In the genomic region with DNA sequence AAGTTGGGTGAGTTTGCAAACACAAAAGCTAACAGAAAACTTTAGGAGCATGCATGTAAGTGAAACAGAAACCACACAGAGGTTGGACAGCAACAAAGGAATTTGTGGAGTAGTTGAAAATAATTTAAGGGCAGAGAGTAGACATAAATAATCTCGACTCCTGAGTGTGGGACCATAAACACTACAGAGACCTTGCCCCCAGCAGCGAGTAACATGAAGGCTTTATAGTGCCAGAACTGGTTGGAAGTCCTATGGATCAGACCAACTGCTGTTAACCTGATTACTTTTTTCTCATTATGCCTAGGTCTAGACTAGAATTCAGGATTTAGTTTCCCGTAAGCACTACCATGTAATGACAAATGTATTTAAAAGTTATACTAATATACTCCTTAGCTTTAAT, we compare ENCODE assay signal across 21 mouse cellular contexts. TPM values are rescaled to one million over a fixed set of nuclear protein-coding genes. Genes with fewer than 3 reads are reported as not detected.
"Had no signal": no experiment of that assay in that cellular context is flagged by ENCODE, and none has a peak within 500 bp of the region (broad histone marks: within the 10 kb centered on the region; RNA-seq: fewer than 3 reads in every experiment).

No protein-coding gene starts in this region.

- H3K9me3 ChIP-seq: lung, embryonic 15.5 days; megakaryocyte, embryonic 14.5 days; midbrain, embryonic 12.5 days; neural tube, embryonic 13.5 days; neural tube, embryonic 15.5 days had no signal

- H3K36me3 ChIP-seq: lung, embryonic 15.5 days; midbrain, embryonic 12.5 days; neural tube, embryonic 13.5 days; neural tube, embryonic 15.5 days had no signal

- H3K9ac ChIP-seq: lung, embryonic 15.5 days; midbrain, embryonic 12.5 days; neural tube, embryonic 13.5 days; neural tube, embryonic 15.5 days had no signal

- H3K4me2 ChIP-seq: lung, embryonic 15.5 days; midbrain, embryonic 12.5 days; neural tube, embryonic 13.5 days; neural tube, embryonic 15.5 days had no signal

- DNase-seq: lung, adult 2 months; lung, postnatal 14 days; lung, postnatal 36 days; midbrain, embryonic 14.5 days; retina, postnatal 1 day; right cerebral cortex, adult 18-20 months; right cerebral cortex, postnatal 25 days; right cerebral cortex, postnatal 4 days; spleen, adult 18-20 months; thymus, adult 18-20 months; thymus, postnatal 14 days; thymus, postnatal 36 days had no signal

- H3K4me3 ChIP-seq: lung, embryonic 15.5 days; megakaryocyte, embryonic 14.5 days; midbrain, embryonic 12.5 days; myocyte; neural tube, embryonic 13.5 days; neural tube, embryonic 15.5 days had no signal

- H3K4me1 ChIP-seq: lung, embryonic 15.5 days; megakaryocyte, embryonic 14.5 days; midbrain, embryonic 12.5 days; neural tube, embryonic 13.5 days; neural tube, embryonic 15.5 days had no signal

- H3K27me3 ChIP-seq: lung, embryonic 15.5 days; megakaryocyte, embryonic 14.5 days; midbrain, embryonic 12.5 days; neural tube, embryonic 13.5 days; neural tube, embryonic 15.5 days had no signal

- ATAC-seq: lung, postnatal 0 days; midbrain, embryonic 16.5 days had no signal

- H3K27ac ChIP-seq: lung, embryonic 15.5 days; macrophage; midbrain, embryonic 12.5 days; neural tube, embryonic 13.5 days; neural tube, embryonic 15.5 days had no signal

RNA-seq across cellular contexts. Expression of a gene that starts 49.6 kb away (rescaled TPM):
- polyA plus RNA-seq: myocyte had no signal
